Mouse (Mus musculus): Measurements from ENCODE around the gene Fbxw10. TPM values are rescaled to one million over a fixed set of nuclear protein-coding genes. Genes with fewer than 3 reads are reported as not detected.

Fbxw10 gene
- polyA plus RNA-seq, 1 experiment from 2014 or later: 0.24 TPM

- 78% methylated on average over 6 of the region's 6 CpGs for WGBS
- 0 out of 2 replicates have a peak, but pooled peaks cover 5% of the 10 kb centered on the region for H3K4me1 ChIP-seq
- no peak overlapping the region for H3K4me3 ChIP-seq (replicated peaks)
- no peak overlapping the region for H3K27ac ChIP-seq
- H3K27me3 ChIP-seq: no peaks in the 10 kb centered on the region
- no peak for ATAC-seq (ENCODE audit: low FRiP score)
- H3K4me2 ChIP-seq: peak overlapping the region; percentile 49; the same call in 1 of the 2 replicates
- peaks cover 4% of the 10 kb centered on the region; the same call in 1 of the 2 replicates for H3K9me3 ChIP-seq
- no peak overlapping the region for H3K9ac ChIP-seq
- H3K36me3 ChIP-seq (replicated peaks): no peaks in the 10 kb centered on the region
These were observed 73.3 kb downstream of the Fbxw10 start for GRCm38 (mm10) chr11:62919946-62920742.

GRCm38 (mm10) chr11:62920743-62921050, 73.8 kb downstream of the Fbxw10 start:
- ATAC-seq (ENCODE audit: low FRiP score): no peak
- Histone ChIP-seq H3K4me2 (peak overlapping the region; percentile 49), H3K27ac (no peak overlapping the region), H3K27me3 (no peaks in the 10 kb centered on the region), H3K9me3 (peaks cover 4% of the 10 kb centered on the region; the same call in 1 of the 2 replicates), H3K4me1 (0 out of 2 replicates have a peak, but pooled peaks cover 5% of the 10 kb centered on the region), H3K9ac (0 out of 2 replicates have a peak overlapping the region, but pooled peaks have one; percentile 29), H3K36me3 (replicated peaks) (no peaks in the 10 kb centered on the region), H3K4me3 (replicated peaks) (peak overlapping the region; percentile 30)
- 39% methylated on average over 4 of the region's 6 CpGs for WGBS

- Histone ChIP-seq H3K4me1 (0 out of 2 replicates have a peak, but pooled peaks cover 5% of the 10 kb centered on the region), H3K4me2 (peak overlapping the region; percentile 49), H3K9me3 (peaks cover 4% of the 10 kb centered on the region; the same call in 1 of the 2 replicates), H3K36me3 (replicated peaks) (no peaks in the 10 kb centered on the region), H3K27ac (0 out of 2 replicates have a peak overlapping the region, but pooled peaks have one; percentile 0), H3K4me3 (replicated peaks) (peak overlapping the region; percentile 30), H3K27me3 (no peaks in the 10 kb centered on the region), H3K9ac (0 out of 2 replicates have a peak overlapping the region, but pooled peaks have one; percentile 29)
- peak; percentile 78 for ATAC-seq (ENCODE audit: low FRiP score)
- WGBS: 35% methylated on average over 25 of the region's 25 CpGs
These were observed 74.4 kb downstream of the Fbxw10 start for GRCm38 (mm10) chr11:62921052-62921977.

- no peak overlapping the region for H3K27ac ChIP-seq
- no peaks in the 10 kb centered on the region for H3K27me3 ChIP-seq
- H3K4me2 ChIP-seq: no peak overlapping the region
- H3K4me1 ChIP-seq: 0 out of 2 replicates have a peak, but pooled peaks cover 5% of the 10 kb centered on the region
- no peak overlapping the region for H3K9ac ChIP-seq
- H3K36me3 ChIP-seq (replicated peaks): no peaks in the 10 kb centered on the region
- peaks cover 4% of the 10 kb centered on the region; the same call in 1 of the 2 replicates for H3K9me3 ChIP-seq
- no peak overlapping the region for H3K4me3 ChIP-seq (replicated peaks)
- WGBS: 91% methylated on average over 6 of the region's 6 CpGs
- no peak for ATAC-seq (ENCODE audit: low FRiP score)
These were observed 77.4 kb downstream of the Fbxw10 start for GRCm38 (mm10) chr11:62924091-62924761.

Other genes starting within 250 kb of the Fbxw10 start
- 12.6 and 15.1 TPM in 2 replicates for gene Lrrc75a, start 198.5 kb upstream of the Fbxw10 start, polyA plus RNA-seq (2016; fragmentation: Nextera tagmentation; extraction: Ambion mirVana)
- 36.8 and 38.1 TPM in 2 replicates for gene Mmgt2, start 198.4 kb upstream of the Fbxw10 start, polyA plus RNA-seq (2016; fragmentation: Nextera tagmentation; extraction: Ambion mirVana)
- 20.5 and 21.1 TPM in 2 replicates for gene Zfp287, start 115.2 kb upstream of the Fbxw10 start, polyA plus RNA-seq (2016; fragmentation: Nextera tagmentation; extraction: Ambion mirVana)
- not detected in 2 replicates for gene Gm10428, start 94.0 kb upstream of the Fbxw10 start, polyA plus RNA-seq (2016; fragmentation: Nextera tagmentation; extraction: Ambion mirVana)
- gene Zfp286, start 57.6 kb upstream of the Fbxw10 start, polyA plus RNA-seq (2016; fragmentation: Nextera tagmentation; extraction: Ambion mirVana): 31.9 and 33.6 TPM in 2 replicates
- gene Trim16, start 26.8 kb upstream of the Fbxw10 start, polyA plus RNA-seq (2016; fragmentation: Nextera tagmentation; extraction: Ambion mirVana): 4.4 and 5.3 TPM in 2 replicates
- gene Tvp23b, start 32.4 kb downstream of the Fbxw10 start, polyA plus RNA-seq (2016; fragmentation: Nextera tagmentation; extraction: Ambion mirVana): 41.3 and 42.2 TPM in 2 replicates
- gene Cdrt4, start 104.1 kb downstream of the Fbxw10 start, polyA plus RNA-seq (2016; fragmentation: Nextera tagmentation; extraction: Ambion mirVana): not detected in 2 replicates
- gene Tekt3, start 214.6 kb downstream of the Fbxw10 start, polyA plus RNA-seq (2016; fragmentation: Nextera tagmentation; extraction: Ambion mirVana): not detected in 2 replicates

Measured in forebrain, embryonic 12.5 days (tissue).